Mouse (Mus musculus) liver, embryonic 13.5 days (tissue): Measurements from ENCODE around the gene Pou4f1. TPM values are rescaled to one million over a fixed set of nuclear protein-coding genes. Genes with fewer than 3 reads are reported as not detected.
"Not testable (repeated sequence)": the region's sequence is repeated elsewhere in the genome, so short reads cannot be mapped to it uniquely, and the experiment has no call there.

ENCODE experiments used
- ATAC-seq: fragments of 200-750 bp; cut with Nextera tagmentation; 2 replicates; pipeline ENCODE4 v1.8.0; 2017; ENCODE audit warnings: low read depth, mild to moderate bottlenecking, moderate number of reproducible peaks, moderate library complexity
- DNase-seq: peaks from one replicate; pipeline ENCODE4 v3.0.0; 2022
- H3K27ac ChIP-seq: fragments of 300-500 bp; sonication (generic); 2 replicates; pipeline ENCODE4 v1.5.1; 2015; ENCODE audit warnings: moderate library complexity, mild to moderate bottlenecking, inconsistent platforms
- H3K27me3 ChIP-seq: fragments of 300-500 bp; sonication (generic); 2 replicates; pipeline ENCODE4 v1.6.1; 2015; ENCODE audit warnings: mild to moderate bottlenecking, inconsistent platforms
- H3K36me3 ChIP-seq: fragments of 300-500 bp; sonication (generic); 2 replicates; pipeline ENCODE4 v1.6.1; 2015; ENCODE audit warnings: mild to moderate bottlenecking, inconsistent platforms
- H3K4me1 ChIP-seq: fragments of 300-500 bp; sonication (generic); replicated peaks from 2 replicates; pipeline ENCODE4 v1.6.1; 2015; ENCODE audit warnings: inconsistent platforms
- H3K4me2 ChIP-seq: fragments of 300-500 bp; sonication (generic); 2 replicates; pipeline ENCODE4 v1.6.1; 2015; ENCODE audit warnings: inconsistent platforms, mild to moderate bottlenecking, moderate library complexity
- H3K4me3 ChIP-seq: fragments of 300-500 bp; sonication (generic); replicated peaks from 2 replicates; pipeline ENCODE4 v1.5.1; 2015; ENCODE audit warnings: mild to moderate bottlenecking, inconsistent platforms
- H3K9ac ChIP-seq: fragments of 300-500 bp; sonication (generic); 2 replicates; pipeline ENCODE4 v1.6.1; 2015; ENCODE audit warnings: mild to moderate bottlenecking, inconsistent platforms
- H3K9me3 ChIP-seq: fragments of 300-500 bp; sonication (generic); replicated peaks from 2 replicates; pipeline ENCODE4 v1.6.1; 2016; ENCODE audit warnings: inconsistent platforms
- WGBS: fragments of 180-500 bp; shearing (Covaris S2); methylation state at CpG from one replicate; pipeline ENCODE4 v1.1.7; 2015; ENCODE audit not compliant: insufficient replicate concordance; 5-methylcytosine and 5-hydroxymethylcytosine counted together
- polyA plus RNA-seq: library from polyadenylated mRNA; unstranded; fragments of >200 nt; fragmentation: Nextera tagmentation; extraction: Ambion mirVana; gene quantifications from 2 replicates; pipeline ENCODE4 v1.2.1, GENCODE M21; 2015

The Pou4f1 gene
- 0.07 and 0.14 TPM in 2 replicates for polyA plus RNA-seq

DNA sequence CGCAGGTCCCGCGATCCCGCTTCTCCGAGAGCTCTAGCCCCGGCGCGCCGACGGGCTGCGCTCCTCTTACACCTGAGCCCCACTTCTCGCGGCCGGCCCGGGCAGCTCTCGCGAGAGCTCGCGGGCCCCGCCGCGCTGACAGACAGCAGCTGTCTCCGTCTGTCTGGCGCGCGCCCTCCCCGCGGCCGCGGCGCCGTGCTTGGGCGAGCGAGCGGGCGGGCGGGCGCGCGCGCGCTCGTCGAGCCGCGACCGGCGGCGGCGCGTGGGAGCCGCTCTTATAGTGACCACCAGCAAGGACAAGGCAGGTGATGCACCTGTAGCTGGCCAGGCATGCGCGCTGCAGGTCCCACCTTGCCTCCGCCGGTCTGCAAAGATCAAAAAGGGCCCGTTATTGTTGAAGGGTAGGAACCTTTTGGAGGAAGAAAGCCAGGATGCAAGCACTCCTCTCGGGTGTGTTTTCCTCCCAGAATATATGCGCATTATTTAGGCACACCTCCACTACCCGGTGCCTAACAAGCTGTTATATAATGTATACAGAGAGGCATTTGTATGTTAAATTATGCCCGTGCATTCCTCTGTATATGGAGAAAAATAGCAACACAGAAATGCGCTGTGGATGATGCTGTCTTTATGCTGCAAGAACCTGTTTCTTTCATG lies at the start of gene Pou4f1:
TSS of gene Pou4f1 (minus strand) at position 34 of the 657 bp plus-strand sequence.
- WGBS: 2% methylated on average over 62 of the region's 62 CpGs
- ATAC-seq (peak; percentile 85), DNase-seq (peak; percentile 12)
- peaks cover 18% of the 10 kb centered on the region for H3K4me1 ChIP-seq
- no peak within 1 kb of the TSS for H3K9ac ChIP-seq
- peak within 1 kb of the TSS; percentile 57 for H3K4me3 ChIP-seq
- no peaks in the 10 kb centered on the region for H3K36me3 ChIP-seq
- H3K27me3 ChIP-seq: peaks cover 98% of the 10 kb centered on the region
- H3K4me2 ChIP-seq: peak within 1 kb of the TSS; percentile 67
- H3K27ac ChIP-seq: no peak within 1 kb of the TSS
- no peaks in the 10 kb centered on the region for H3K9me3 ChIP-seq

DNA sequence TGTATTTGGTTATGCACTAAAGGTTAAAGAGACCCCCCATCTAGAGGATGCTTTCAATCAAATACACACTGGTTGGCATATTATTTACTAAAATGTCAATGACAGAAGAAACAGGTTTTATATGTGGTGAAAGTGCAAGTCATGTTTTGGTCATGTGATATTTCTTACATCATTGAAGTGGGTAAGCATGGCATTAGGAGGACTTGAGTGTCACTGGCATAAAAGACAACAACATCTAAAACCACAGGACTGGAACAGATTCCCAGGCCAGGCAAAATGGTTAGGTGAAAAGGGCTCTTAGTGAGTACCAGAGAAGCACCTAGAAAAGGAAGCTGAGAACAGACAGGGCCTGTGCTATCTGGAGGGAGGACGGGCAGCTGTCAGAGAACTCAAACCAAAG lies 43.9 kb upstream of the Pou4f1 start:
- no peak overlapping the region for H3K4me3 ChIP-seq
- 62% methylated on average over 1 of the region's 1 CpGs for WGBS
- DNase-seq (no peak), ATAC-seq (no peak)
- H3K27ac ChIP-seq: no peak overlapping the region
- no peak overlapping the region for H3K4me2 ChIP-seq
- H3K9me3 ChIP-seq: no peaks in the 10 kb centered on the region
- no peaks in the 10 kb centered on the region for H3K4me1 ChIP-seq
- H3K27me3 ChIP-seq: no peaks in the 10 kb centered on the region
- H3K36me3 ChIP-seq: peaks cover 12% of the 10 kb centered on the region
- H3K9ac ChIP-seq: no peak overlapping the region

DNA sequence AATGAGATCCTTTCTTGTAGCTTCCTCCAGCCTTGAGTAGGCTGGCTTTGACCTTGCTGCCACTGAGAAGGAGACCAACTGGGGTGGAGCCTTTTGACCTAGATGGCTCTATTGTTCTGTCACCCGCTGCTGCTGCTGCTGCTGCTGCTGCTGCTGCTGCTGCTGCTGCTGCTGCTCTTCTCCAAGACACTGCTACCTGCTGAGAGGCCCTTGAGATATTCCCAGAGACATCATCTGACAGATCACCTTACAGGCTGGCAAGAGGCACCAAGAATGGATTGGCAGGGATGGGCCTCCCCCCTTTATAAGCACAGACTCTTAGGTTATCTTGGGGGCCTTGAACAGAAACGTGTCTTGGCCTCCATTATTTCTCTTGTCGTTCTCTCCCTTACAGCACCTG lies 35.0 kb upstream of the Pou4f1 start:
- H3K27ac ChIP-seq, H3K4me3 ChIP-seq, ATAC-seq, H3K9me3 ChIP-seq, DNase-seq, H3K4me2 ChIP-seq, H3K27me3 ChIP-seq, H3K9ac ChIP-seq, H3K4me1 ChIP-seq: not testable (repeated sequence)
- 59% methylated on average over 3 of the region's 3 CpGs for WGBS
- peaks cover 60% of the 10 kb centered on the region for H3K36me3 ChIP-seq

DNA sequence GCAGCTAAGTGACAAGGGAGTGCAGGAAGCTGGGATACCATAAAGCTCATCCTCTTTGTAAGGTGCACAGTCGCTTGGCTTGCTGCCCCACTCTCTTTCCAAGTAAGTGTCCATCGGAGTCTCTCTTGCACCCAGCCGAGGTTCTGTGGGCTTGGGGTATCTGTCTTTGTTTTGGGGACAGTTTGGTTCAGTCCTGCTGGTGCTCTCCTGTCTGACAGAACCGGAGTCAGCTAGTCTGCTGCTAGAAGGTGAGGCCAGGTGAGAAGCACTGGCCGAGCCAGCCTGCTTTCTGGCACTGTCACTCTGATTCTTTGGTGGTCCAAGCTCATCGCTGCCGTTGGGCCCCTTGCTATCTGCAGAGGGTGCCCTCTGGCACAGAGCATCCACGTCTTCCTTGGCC lies 12.0 kb upstream of the Pou4f1 start:
- Histone ChIP-seq H3K27ac (no peak overlapping the region), H3K27me3 (peaks cover 13% of the 10 kb centered on the region), H3K4me2 (no peak overlapping the region), H3K4me1 (no peaks in the 10 kb centered on the region), H3K9me3 (no peaks in the 10 kb centered on the region), H3K9ac (no peak overlapping the region), H3K36me3 (peaks cover 19% of the 10 kb centered on the region), H3K4me3 (no peak overlapping the region)
- no peak for DNase-seq
- no peak for ATAC-seq
- 79% methylated on average over 8 of the region's 8 CpGs for WGBS

DNA sequence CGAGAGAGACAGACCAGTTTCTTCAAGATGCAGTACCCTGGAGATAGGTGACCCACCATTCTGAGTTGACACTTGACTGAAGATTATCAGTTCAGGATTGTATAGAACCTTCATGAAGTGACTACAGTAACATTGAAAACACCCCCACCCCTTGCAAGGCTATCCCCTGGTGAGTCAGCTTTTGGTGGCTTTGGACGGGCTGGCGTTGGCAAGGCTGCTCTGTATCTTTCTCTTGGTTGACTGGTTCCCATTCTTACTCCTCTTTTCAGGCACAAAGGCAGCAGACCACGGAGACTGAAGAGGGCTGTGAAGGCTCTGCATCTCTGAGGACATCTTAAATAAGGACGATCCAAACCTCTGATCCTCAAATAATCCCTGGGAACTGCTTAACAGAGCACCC lies 10.8 kb upstream of the Pou4f1 start:
- no peak overlapping the region for H3K4me3 ChIP-seq
- ATAC-seq: no peak
- H3K27me3 ChIP-seq: peaks cover 24% of the 10 kb centered on the region
- H3K9me3 ChIP-seq: no peaks in the 10 kb centered on the region
- DNase-seq: no peak
- H3K4me1 ChIP-seq: no peaks in the 10 kb centered on the region; the same call in 1 of the 2 replicates
- no peak overlapping the region for H3K27ac ChIP-seq
- no peak overlapping the region for H3K9ac ChIP-seq
- 78% methylated on average over 5 of the region's 5 CpGs for WGBS
- peaks cover 19% of the 10 kb centered on the region for H3K36me3 ChIP-seq
- H3K4me2 ChIP-seq: no peak overlapping the region

GRCm38 (mm10) chr14:104477616-104478015 lies 9.8 kb upstream of the Pou4f1 start:
- Histone ChIP-seq H3K27me3 (peaks cover 34% of the 10 kb centered on the region), H3K27ac (no peak overlapping the region), H3K36me3 (peaks cover 19% of the 10 kb centered on the region), H3K4me1 (no peaks in the 10 kb centered on the region; the same call in 1 of the 2 replicates), H3K4me3 (no peak overlapping the region), H3K9ac (no peak overlapping the region), H3K4me2 (no peak overlapping the region), H3K9me3 (no peaks in the 10 kb centered on the region)
- DNase-seq (no peak), ATAC-seq (no peak)
- WGBS: 86% methylated on average over 8 of the region's 8 CpGs

DNA sequence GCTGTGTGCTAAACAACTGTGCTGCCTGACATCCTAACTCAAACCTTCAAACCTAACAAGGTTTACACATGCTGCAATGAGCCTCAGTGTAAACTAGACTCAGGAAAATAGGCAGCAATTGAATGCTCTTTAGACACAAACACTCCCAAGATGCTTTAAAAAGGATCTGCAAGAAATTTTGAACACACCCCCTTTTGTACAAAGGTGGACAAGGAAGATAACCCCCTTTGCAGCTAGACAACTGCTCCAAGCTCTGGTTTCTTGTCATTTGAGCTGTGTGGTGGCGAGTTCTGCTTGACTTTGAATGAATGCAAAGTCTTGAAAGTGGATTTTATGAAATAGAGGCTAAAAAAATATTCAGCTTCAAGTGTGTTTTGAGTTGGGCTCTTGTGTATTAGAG lies 7.6 kb upstream of the Pou4f1 start:
- WGBS: 36% methylated on average over 1 of the region's 1 CpGs
- H3K27ac ChIP-seq: no peak overlapping the region

GRCm38 (mm10) chr14:104468623-104468970 lies 798 bp upstream of the Pou4f1 start:
- no peaks in the 10 kb centered on the region for H3K9me3 ChIP-seq
- no peak overlapping the region for H3K9ac ChIP-seq
- no peak for ATAC-seq
- H3K36me3 ChIP-seq: no peaks in the 10 kb centered on the region
- no peak overlapping the region for H3K27ac ChIP-seq
- peaks cover 18% of the 10 kb centered on the region for H3K4me1 ChIP-seq
- 0 out of 2 replicates have a peak overlapping the region, but pooled peaks have one; percentile 57 for H3K4me3 ChIP-seq
- H3K4me2 ChIP-seq: no peak overlapping the region; the same call in 1 of the 2 replicates
- WGBS: 13% methylated on average over 6 of the region's 6 CpGs
- DNase-seq: no peak
- H3K27me3 ChIP-seq: peaks cover 98% of the 10 kb centered on the region

More for the DNA sequence above, 7.6 kb upstream of the Pou4f1 start:
- Histone ChIP-seq H3K27me3 (peaks cover 54% of the 10 kb centered on the region), H3K4me2 (no peak overlapping the region), H3K4me1 (no peaks in the 10 kb centered on the region; the same call in 1 of the 2 replicates), H3K9me3 (no peaks in the 10 kb centered on the region), H3K4me3 (no peak overlapping the region), H3K36me3 (peaks cover 19% of the 10 kb centered on the region), H3K9ac (no peak overlapping the region)
- no peak for DNase-seq
- no peak for ATAC-seq

DNA sequence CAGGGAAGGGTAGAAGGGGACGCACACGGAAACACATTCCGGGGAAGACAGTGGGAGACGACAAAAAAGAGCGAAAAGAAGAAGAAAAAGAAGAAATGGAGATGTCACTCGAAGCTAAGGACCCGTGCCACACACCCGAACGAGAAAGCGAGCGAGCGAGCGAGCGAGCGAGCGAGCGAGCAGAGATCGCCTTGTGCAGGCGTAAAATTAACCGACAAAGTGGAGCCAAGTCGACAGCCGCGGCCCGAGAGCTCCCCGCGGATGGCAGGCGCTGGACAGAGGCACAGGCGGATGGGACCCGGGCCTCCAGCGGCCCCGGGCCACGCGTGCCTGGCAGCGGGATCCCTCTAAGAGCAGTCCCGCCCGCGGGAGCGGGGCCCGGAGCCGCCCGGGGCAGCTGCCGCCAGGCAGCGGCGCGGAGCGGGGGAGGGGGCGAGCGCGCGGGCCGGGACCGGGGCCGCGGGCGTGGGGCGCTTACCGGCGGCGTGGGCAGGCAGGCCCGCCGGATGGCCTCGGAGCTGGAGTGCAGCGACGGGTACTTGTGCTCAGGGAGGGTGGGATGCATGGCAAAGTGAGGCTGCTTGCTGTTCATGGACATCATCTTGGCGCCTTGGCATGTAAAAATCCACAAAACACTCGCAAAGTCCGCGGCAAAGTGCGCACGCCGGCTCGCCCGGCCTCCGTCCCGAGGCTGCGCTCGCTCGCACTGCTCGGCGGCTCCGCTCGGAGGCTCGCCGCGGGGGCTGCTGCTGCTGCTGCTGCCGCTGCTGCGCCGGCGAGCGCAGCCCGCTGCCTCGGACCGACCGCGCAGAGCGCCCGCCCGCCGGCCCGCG lies 450 bp downstream of the Pou4f1 start:
- H3K9ac ChIP-seq: no peak overlapping the region
- H3K4me3 ChIP-seq: peak overlapping the region; percentile 57
- H3K36me3 ChIP-seq: no peaks in the 10 kb centered on the region
- peaks cover 96% of the 10 kb centered on the region for H3K27me3 ChIP-seq
- 1% methylated on average over 94 of the region's 101 CpGs for WGBS
- H3K4me2 ChIP-seq: peak overlapping the region; percentile 67
- no peak overlapping the region for H3K27ac ChIP-seq
- no peak for DNase-seq
- H3K9me3 ChIP-seq: no peaks in the 10 kb centered on the region
- ATAC-seq: peak; percentile 3; the same call in 1 of the 2 replicates
- peaks cover 18% of the 10 kb centered on the region for H3K4me1 ChIP-seq

- no peak overlapping the region for H3K9ac ChIP-seq
- ATAC-seq (no peak), DNase-seq (no peak)
- H3K4me1 ChIP-seq: peaks cover 18% of the 10 kb centered on the region
- WGBS: 4% methylated on average over 34 of the region's 43 CpGs
- no peaks in the 10 kb centered on the region for H3K36me3 ChIP-seq
- peaks cover 95% of the 10 kb centered on the region for H3K27me3 ChIP-seq
- no peaks in the 10 kb centered on the region for H3K9me3 ChIP-seq
- H3K27ac ChIP-seq: no peak overlapping the region
- H3K4me3 ChIP-seq: peak overlapping the region; percentile 19; the same call in 1 of the 2 replicates
- peak overlapping the region; percentile 67 for H3K4me2 ChIP-seq
Observed at GRCm38 (mm10) chr14:104466557-104466956, 1.2 kb downstream of the Pou4f1 start.

DNA sequence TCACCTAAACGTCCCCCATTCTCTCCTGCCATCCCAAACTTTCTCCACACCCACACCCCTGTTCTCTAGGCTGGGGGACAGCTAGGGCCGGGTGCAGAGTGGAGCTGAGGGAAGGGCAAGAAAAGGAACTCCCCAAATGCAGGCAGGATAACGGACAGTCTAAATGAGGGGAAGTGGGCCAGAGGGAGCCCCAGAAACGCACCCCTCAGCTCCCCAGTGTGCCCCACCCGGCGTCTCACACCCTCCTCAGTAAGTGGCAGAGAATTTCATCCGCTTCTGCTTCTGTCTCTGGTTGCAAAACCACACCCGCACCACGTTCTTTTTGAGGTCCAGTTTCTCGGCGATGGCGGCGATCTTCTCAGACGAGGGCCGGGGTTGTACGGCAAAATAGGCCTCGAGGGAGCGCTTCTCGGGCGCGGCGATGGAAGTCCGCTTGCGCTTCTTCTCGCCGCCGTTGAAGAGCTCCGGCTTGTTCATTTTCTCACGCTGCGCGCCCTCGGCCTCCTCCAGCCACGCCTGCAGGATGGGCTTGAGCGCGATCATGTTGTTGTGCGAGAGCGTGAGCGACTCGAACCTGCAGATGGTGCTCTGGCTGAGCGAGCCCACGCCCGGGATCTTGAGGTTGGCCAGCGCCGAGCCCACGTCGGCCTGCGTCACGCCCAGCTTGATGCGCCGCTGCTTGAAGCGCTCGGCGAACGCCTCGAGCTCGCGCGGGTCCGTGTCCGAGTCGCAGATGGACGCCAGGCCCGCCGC lies 2.1 kb downstream of the Pou4f1 start:
- under 1% methylated on average over 62 of the region's 64 CpGs for WGBS

More for the DNA sequence above, 2.1 kb downstream of the Pou4f1 start:
- Histone ChIP-seq H3K27me3 (peaks cover 95% of the 10 kb centered on the region), H3K4me1 (peaks cover 18% of the 10 kb centered on the region), H3K27ac (no peak overlapping the region), H3K9me3 (no peaks in the 10 kb centered on the region), H3K4me2 (peak overlapping the region; percentile 67), H3K9ac (no peak overlapping the region), H3K4me3 (peak overlapping the region; percentile 32), H3K36me3 (no peaks in the 10 kb centered on the region)
- DNase-seq (no peak), ATAC-seq (no peak)
